Mouse (Mus musculus) lung, postnatal 10 days (tissue): Measurements from ENCODE around the gene Fam102a.
"Not testable (repeated sequence)": the region's sequence is repeated elsewhere in the genome, so short reads cannot be mapped to it uniquely, and the experiment has no call there.

Experiments used
- DNase-seq: peaks from one replicate; pipeline ENCODE4 v3.0.0; 2021

Gene Fam102a

GRCm38 (mm10) chr2:32534733-32535471 is at the start of gene Fam102a:
TSS of gene Fam102a (plus strand) at chr2:32535332.
- peak; percentile 100 for DNase-seq

GRCm38 (mm10) chr2:32485751-32486150 is 49.4 kb upstream of the Fam102a start:
- DNase-seq, result no peak

GRCm38 (mm10) chr2:32486155-32486554 is 49.0 kb upstream of the Fam102a start:
- no peak for DNase-seq

GRCm38 (mm10) chr2:32487124-32487623 is 48.0 kb upstream of the Fam102a start:
- DNase-seq, result peak; percentile 96

- peak; percentile 94 for DNase-seq
These were observed 46.5 kb upstream of the Fam102a start for GRCm38 (mm10) chr2:32488679-32489078.

GRCm38 (mm10) chr2:32490730-32491129 is 44.4 kb upstream of the Fam102a start:
- not testable (repeated sequence) for DNase-seq

GRCm38 (mm10) chr2:32492661-32493060 is 42.5 kb upstream of the Fam102a start:
- DNase-seq, result no peak

- peak; percentile 14 for DNase-seq
These were observed 41.8 kb upstream of the Fam102a start for GRCm38 (mm10) chr2:32493301-32493701.

GRCm38 (mm10) chr2:32494522-32494921 is 40.6 kb upstream of the Fam102a start:
- no peak for DNase-seq

GRCm38 (mm10) chr2:32495185-32495726 is 39.9 kb upstream of the Fam102a start:
- DNase-seq, result peak; percentile 76

- DNase-seq, result no peak
These were observed 38.9 kb upstream of the Fam102a start for GRCm38 (mm10) chr2:32496190-32496589.

GRCm38 (mm10) chr2:32499365-32499764 is 35.8 kb upstream of the Fam102a start:
- peak; percentile 79 for DNase-seq

- DNase-seq, result no peak
These were observed 34.7 kb upstream of the Fam102a start for GRCm38 (mm10) chr2:32500461-32500860.

- DNase-seq, result no peak
These were observed 33.3 kb upstream of the Fam102a start for GRCm38 (mm10) chr2:32501754-32502324.

- DNase-seq, result no peak
These were observed 32.3 kb upstream of the Fam102a start for GRCm38 (mm10) chr2:32502843-32503242.

GRCm38 (mm10) chr2:32503588-32503987 is 31.5 kb upstream of the Fam102a start:
- no peak for DNase-seq

GRCm38 (mm10) chr2:32505536-32505935 is 29.6 kb upstream of the Fam102a start:
- DNase-seq, result no peak

GRCm38 (mm10) chr2:32506673-32507668 is 28.2 kb upstream of the Fam102a start:
- no peak for DNase-seq

GRCm38 (mm10) chr2:32507906-32508305 is 27.2 kb upstream of the Fam102a start:
- no peak for DNase-seq

GRCm38 (mm10) chr2:32509287-32509686 is 25.8 kb upstream of the Fam102a start:
- peak; percentile 82 for DNase-seq

- DNase-seq, result peak; percentile 60
These were observed 25.2 kb upstream of the Fam102a start for GRCm38 (mm10) chr2:32509896-32510295.

GRCm38 (mm10) chr2:32512592-32512991 is 22.5 kb upstream of the Fam102a start:
- no peak for DNase-seq

- peak; percentile 77 for DNase-seq
These were observed 20.8 kb upstream of the Fam102a start for GRCm38 (mm10) chr2:32514335-32514734.
